Mouse (Mus musculus) c-Kit-negative CD71-positive TER-119-positive erythroid progenitor cells, embryonic 14.5 days (primary cell): ENCODE results near the gene Sh3tc1.

Source experiments
- DNase-seq: peaks from one replicate; pipeline ENCODE4 v3.0.0-alpha.2; 2013; ENCODE audit warnings: low read depth, low spot score

Sh3tc1 gene

GRCm38 (mm10) chr5:35721933-35722332, 17.9 kb downstream of the Sh3tc1 start:
- DNase-seq, result no peak

DNA sequence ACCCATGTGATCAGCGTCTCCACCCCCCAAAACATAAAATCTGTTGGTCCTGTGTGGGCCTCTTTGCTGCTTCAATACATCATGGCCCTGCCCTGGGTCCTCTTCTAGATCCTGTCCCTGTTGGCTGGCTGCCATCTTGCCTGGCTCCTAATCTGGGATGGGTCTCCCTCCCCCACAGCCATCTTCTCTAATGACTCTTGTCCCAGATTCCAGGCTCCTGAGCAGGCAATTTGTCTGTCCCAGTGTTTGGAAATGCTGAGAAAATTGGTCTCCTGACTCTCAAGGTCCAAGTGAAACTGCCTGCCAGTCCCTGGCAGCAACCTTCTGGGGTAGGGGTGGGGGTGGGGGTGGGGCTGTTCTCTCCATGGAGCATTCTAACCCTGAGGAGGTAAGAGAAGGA, 19.9 kb downstream of the Sh3tc1 start:
- DNase-seq, result no peak

- no peak for DNase-seq
Measured at GRCm38 (mm10) chr5:35719343-35719742, 20.4 kb downstream of the Sh3tc1 start.

DNA sequence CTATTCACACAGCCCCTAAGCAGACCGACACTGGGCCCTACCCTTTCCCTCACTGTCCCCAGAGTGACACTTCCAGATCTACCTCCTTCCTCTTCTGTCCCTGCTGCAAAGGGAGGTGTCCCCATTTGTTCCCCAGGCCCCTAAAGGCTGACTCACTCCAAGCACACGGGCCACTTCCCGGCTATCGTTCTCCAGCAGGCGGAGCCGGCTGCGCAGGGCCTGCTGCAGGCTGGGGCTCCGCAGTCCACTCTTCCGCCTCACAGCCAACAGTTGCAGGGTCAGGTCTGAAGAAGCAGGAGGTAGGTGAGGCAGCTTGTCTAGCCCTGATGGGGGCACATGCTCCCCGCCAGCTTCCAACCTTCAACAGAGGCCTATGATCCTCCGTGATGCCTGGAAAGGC, 21.0 kb downstream of the Sh3tc1 start:
- DNase-seq, result no peak

- no peak for DNase-seq
Measured at GRCm38 (mm10) chr5:35717946-35718345, 21.8 kb downstream of the Sh3tc1 start.

DNA sequence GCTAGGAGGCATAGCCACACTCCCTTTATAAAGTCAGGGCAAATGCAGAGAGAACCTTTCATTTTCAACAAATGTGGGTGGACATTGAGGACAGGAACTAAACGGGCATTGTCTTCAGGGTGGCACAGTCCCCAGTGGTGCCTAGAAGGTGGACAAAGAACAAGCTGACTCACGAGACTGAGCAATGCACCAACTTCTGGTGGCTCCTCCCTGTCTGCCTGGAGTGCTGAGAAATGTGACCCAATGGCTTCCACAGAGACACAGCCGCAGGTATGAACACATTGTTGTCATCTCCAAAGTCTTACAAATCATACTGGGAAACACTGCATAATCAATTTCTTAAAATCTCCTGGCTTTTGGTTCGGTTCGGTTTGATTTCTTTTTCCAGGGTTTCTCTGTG, 22.3 kb downstream of the Sh3tc1 start:
- DNase-seq, result no peak

DNA sequence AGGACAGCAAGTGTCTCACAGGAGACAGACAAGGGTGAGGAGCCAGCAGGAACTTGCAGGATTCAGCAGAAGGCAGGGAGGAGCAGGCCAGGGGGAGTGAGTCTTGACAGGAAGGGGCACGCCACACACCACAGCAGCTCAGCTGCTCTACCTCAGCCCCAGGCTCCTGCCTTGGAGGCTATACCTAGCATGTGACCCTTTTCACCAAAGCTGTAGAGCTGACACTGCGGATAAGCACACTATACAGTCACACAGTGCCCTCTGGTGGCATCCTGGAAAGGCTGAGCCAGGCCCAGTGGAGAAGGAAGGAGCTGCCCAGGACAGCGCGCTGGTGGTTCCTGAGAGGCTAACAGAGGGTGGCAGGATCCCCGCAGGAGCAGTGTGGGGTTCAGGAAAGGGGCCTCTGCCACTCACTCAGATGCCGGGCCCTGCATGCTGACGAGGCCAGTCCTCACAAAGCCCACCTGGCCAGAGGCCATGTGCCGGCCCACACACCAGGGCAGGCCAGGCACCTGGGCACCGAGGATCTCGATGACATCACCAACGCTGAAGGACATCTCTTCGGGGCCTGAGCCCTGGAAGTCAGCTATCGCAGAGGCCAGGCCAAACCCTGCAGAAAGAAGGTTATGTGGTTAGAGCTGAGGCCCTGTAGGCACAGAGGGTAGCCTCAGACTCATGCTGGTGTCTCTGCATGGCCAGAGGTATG, 26.0 kb downstream of the Sh3tc1 start:
- DNase-seq, result no peak

GRCm38 (mm10) chr5:35712517-35712916, 27.3 kb downstream of the Sh3tc1 start:
- no peak for DNase-seq

GRCm38 (mm10) chr5:35710931-35711330, 28.9 kb downstream of the Sh3tc1 start:
- DNase-seq, result no peak

DNA sequence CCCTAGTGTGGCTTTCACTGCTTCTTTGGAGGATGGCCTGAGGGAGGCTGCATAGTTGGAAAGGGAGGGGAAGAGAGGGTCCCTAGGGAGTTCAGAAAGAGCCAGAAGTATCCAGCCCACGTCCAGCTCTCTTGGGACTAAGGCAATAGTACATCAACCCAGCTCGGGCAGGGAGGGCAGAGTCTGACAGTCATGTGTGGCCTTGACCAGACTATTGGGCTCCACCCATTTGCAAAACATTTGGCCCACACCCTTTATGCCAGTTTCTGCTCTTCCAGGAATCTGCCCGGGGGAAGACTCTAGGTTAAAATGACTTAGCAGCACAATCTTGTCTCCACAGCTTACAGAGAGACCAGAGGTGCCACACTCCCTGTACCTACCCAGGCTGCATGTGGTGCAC, 29.3 kb downstream of the Sh3tc1 start:
- DNase-seq, result no peak

DNA sequence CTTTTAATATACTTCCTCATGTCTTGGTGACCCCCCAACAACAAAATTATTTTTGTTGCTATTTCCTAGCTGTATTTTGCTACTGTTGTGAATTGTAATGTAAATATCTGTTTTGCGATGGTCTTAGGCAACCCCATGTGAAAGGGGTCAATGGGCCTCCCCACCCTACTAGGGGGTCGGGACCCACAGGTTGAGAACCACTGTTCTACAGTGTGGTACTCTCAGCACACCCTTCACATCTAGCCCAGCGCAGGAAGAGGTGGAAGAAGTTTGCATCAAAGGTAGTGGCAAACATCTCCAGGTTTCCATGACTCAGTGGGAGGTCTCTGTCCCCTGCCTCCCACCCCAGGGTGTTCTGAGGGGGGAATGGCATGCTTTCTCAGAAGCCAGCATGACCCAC, 34.4 kb downstream of the Sh3tc1 start:
- no peak for DNase-seq

DNA sequence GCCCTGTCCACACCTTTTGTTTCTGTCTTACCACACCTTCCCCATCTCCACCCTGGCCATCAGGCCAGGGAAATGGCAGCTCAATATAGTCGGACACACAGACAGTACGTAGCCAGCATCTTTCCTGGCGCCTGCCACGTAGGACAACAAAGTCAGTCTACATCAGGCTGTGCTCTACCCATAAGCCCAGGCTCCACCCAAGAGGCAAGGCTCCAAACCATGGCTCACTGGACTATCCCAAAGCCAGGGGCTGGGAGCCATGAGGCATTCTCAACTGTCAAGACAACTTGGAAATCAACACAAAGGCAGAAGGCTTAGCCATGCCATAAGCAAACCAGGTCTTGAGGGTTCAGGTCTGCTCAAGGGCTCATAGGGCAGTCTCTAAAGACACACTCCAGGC, 36.0 kb downstream of the Sh3tc1 start:
- no peak for DNase-seq

- DNase-seq, result no peak
Measured at GRCm38 (mm10) chr5:35703183-35703582, 36.6 kb downstream of the Sh3tc1 start.

GRCm38 (mm10) chr5:35702582-35703140, 37.1 kb downstream of the Sh3tc1 start:
- DNase-seq, result no peak

DNA sequence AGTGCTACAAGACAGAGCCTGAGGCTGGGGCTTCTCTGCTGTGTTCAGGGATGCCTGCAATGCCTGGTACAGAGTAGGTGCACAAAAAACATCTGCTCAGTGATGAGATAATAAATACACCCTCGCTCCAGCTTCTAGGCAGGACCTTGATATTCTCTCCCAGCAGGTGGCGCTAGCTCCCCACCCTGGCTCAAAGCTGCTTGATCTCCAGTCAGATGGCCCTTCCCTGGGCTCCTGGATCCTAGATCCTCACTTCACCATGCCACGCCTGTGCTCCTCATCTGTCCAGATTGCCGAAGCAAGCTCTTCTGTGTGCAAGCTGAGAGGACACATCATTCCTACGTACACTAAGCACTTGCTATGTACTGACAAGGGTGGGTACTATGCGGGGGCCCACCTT, 38.7 kb downstream of the Sh3tc1 start:
- DNase-seq, result no peak

DNA sequence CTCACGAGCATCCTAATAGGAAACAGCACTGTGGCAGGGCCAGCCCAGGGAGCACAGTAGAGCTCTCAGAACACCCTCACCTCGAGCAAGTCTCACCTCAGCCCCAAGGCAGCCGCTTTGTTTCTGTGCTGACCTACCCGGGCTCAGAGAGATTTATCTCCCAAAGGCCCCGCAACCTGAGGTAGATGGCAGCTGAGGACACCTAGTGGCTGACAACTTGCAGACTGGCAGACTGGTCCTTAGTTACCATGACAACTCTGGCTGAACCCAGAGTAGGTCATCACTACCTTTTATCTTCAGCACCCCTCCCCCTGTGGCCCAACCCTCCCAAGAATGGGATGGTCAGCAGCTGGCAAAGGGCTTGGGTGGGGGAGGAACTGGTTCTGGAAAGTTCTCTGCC, 44.0 kb downstream of the Sh3tc1 start:
- no peak for DNase-seq

DNA sequence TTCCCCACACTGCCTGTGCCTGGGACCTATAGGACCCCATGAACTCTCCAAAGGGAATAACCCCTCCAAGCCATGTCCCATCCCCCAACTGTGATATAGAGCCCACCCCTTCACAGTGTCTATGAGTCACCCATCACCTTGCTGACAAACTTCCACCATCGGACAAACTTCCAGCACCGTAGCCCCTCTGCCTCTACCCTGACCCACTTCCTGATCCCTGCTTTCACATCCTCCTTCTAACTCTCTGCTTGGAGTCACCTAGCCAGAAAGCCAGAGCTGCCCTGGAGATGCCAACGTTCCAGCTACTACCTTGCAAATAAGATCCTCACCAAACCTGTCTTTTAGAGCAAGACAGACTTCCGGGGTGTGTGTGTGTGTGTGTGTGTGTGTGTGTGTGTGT, 46.1 kb downstream of the Sh3tc1 start:
- DNase-seq, result no peak

DNA sequence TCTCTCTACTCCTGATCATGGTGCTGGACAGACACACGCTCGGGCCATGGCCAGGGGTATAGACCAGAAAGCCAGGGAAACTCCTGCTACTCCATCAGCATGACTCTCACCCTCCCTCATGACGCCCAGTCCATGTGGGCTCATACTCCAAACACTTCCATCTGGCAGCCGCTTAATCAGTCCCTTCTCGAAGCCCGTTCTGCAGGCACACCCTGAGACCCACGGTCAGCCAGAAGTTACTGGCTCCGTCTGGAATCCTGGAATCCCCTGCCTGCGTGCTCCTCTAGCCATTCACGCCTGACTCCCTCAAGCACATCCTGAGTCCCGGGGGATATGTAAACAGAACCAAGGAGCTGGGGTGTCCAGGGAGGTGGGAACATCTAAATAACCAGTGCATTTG, 48.5 kb downstream of the Sh3tc1 start:
- DNase-seq, result no peak

GRCm38 (mm10) chr5:35690485-35691165, 49.2 kb downstream of the Sh3tc1 start:
- no peak for DNase-seq

GRCm38 (mm10) chr5:35689374-35689773, 50.4 kb downstream of the Sh3tc1 start:
- no peak for DNase-seq

- no peak for DNase-seq
Measured at GRCm38 (mm10) chr5:35688851-35689250, 50.9 kb downstream of the Sh3tc1 start.

GRCm38 (mm10) chr5:35687098-35687497, 52.7 kb downstream of the Sh3tc1 start:
- no peak for DNase-seq

DNA sequence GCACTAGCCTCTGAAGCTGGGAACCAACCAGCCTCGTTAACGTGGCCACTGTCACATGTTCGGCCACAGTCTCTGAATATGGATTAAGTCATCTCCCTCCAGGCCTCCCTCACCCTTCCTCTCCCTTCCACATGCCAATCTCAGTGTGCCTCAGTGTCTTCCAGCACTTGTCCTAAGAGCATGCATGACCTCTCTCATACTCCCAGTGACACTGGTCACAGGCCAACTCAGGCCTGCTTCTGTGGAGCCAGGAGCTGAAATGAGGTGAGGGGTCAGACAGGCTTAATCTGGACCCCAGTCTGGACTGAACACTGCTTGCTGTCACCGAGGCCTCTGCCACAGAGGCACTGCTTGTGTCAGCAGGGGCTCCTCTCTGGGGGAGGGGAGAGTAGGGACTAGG, 53.5 kb downstream of the Sh3tc1 start:
- DNase-seq, result no peak
